Mouse (Mus musculus) bone marrow, adult 2 months (tissue): Measurements from ENCODE around the gene Strbp.

Experiments used
- CTCF ChIP-seq: fragments of 200-500 bp; IDR thresholded peaks from 2 replicates; pipeline ENCODE4 v1.5.1; 2011; ENCODE audit warnings: low read length, control low read depth; ENCODE audit not compliant: control insufficient read depth, insufficient read depth
- POLR2A ChIP-seq: fragments of 200-500 bp; IDR thresholded peaks from 2 replicates; pipeline ENCODE4 v1.6.1; 2011; ENCODE audit warnings: low read depth, mild to moderate bottlenecking, control low read depth, low read length, borderline replicate concordance; ENCODE audit not compliant: control insufficient read depth

DNA sequence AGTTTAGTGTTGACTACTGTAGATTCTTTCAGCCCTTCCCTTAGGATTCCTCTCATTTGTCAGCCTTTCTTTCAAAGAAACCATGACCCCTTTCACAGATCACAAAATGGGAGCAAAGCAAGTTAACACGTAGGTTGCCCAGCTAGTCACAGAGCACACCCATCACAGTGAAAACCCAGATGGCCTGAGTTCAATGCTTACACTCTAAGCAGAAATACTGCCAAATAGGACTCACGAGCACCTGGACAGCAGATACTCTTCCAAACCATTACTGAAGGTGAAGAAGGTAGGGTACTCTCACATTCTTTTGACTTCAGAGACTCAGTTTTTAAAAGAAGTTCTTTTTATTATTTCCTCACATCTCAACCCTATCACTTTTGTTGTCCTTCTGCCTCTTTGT is 147.3 kb downstream of the Strbp start:
- TF ChIP-seq CTCF: no peak
- TF ChIP-seq POLR2A: no peak
